9 mouse cellular contexts compared by ENCODE assay signal in the genomic region with DNA sequence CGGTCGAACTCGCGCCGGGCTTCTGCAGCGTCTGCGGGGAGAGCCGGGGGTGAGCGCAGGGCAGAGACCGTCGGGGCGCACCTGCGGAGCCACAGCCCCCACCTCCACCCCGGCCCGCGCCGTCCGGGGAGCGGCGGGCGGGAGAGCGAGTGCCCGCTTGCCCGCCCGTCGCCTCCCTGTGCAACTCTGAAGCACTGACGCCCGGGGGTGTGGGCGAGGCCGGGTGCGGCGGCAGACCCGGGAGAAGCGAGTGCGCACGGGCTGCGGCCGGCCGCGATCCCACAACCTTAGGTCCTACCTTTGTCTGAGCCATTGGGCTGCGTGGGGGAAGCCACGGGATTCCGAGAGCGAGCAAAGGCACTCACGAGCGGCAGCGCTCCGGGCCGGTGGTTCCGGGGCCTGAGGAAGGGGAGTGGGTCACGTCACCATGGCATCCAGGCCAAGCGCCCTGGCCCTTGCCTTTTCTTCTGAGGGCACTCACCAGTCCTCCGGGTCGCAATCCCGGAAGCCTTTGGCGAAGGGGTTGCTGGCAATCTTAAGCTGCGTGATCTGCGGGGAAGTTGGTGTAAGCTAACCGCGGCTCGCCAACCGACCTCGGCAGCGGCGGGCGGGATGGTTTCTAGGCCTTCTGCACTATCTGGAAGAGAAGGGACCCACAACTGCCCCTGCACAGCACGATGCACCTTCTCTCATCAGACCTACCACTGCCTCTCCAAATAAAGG. TPM values are rescaled to one million over a fixed set of nuclear protein-coding genes. Genes with fewer than 3 reads are reported as not detected.
DNase-seq lines count a peak whose midpoint lies in the region; ATAC-seq and TF ChIP-seq lines count a peak whose summit lies in the region.
"Had no signal": no experiment of that assay in that cellular context is flagged by ENCODE, and none has a peak within 500 bp of the region (broad histone marks: within the 10 kb centered on the region; RNA-seq: fewer than 3 reads in every experiment).

No protein-coding gene starts in this region.

- peak overlapping the region; percentile 40 for H3K9ac ChIP-seq in lung, embryonic 14.5 days
- H3K9ac ChIP-seq in limb, embryonic 12.5 days (replicated peaks): peak overlapping the region; percentile 48; the same call in 1 of the 2 replicates

- peak overlapping the region; percentile 86 for H3K4me2 ChIP-seq in lung, embryonic 14.5 days
- H3K4me2 ChIP-seq in limb, embryonic 12.5 days: peak overlapping the region; percentile 62

- H3K27ac ChIP-seq in lung, embryonic 14.5 days (ENCODE audit: low read depth): peak overlapping the region; percentile 18; the same call in 1 of the 2 replicates
- H3K27ac ChIP-seq in forebrain, embryonic 10.5 days: 0 out of 2 replicates have a peak overlapping the region, but pooled peaks have one; percentile 25
- H3K27ac ChIP-seq in limb, embryonic 12.5 days: no peak overlapping the region
- no peak overlapping the region for H3K27ac ChIP-seq in small intestine, adult 2 months (ENCODE audit: insufficient read depth, low read depth, low read length)

- ATAC-seq in lung, embryonic 14.5 days (ENCODE audit: insufficient read depth): no peak
- ATAC-seq in limb, embryonic 12.5 days (ENCODE audit: insufficient number of reproducible peaks, insufficient read depth, low FRiP score, low TSS enrichment, low read depth): no peak

- DNase-seq in lung, embryonic 14.5 days: peak; percentile 25
- DNase-seq in lung, postnatal 4 days: no peak
- DNase-seq in forebrain, embryonic 10.5 days (ENCODE audit: extremely low spot score, low spot score): peak; percentile 23
- DNase-seq in layer of hippocampus, adult 8-10 months (ENCODE audit: low spot score in 2 of 2): no peak
- DNase-seq in urinary bladder, postnatal 14 days (ENCODE audit: low spot score): no peak
- no peak for DNase-seq in cerebellum, adult 9-10 months
- DNase-seq: left cerebral cortex, postnatal 4 days had no signal

- H3K9me3 ChIP-seq in lung, embryonic 14.5 days (ENCODE audit: low read depth, low read length): no peaks in the 10 kb centered on the region
- no peaks in the 10 kb centered on the region for H3K9me3 ChIP-seq in forebrain, embryonic 10.5 days
- H3K9me3 ChIP-seq in limb, embryonic 12.5 days: no peaks in the 10 kb centered on the region

- TF ChIP-seq POLR2A in small intestine, adult 2 months (IDR thresholded peaks at IDR 0.05; ENCODE audit: low read depth, low read length): no peak

- peaks cover 83% of the 10 kb centered on the region for H3K27me3 ChIP-seq in lung, embryonic 14.5 days (ENCODE audit: insufficient read depth, low read length)
- H3K27me3 ChIP-seq in forebrain, embryonic 10.5 days (ENCODE audit: poor library complexity, severe bottlenecking): peaks cover 98% of the 10 kb centered on the region
- peaks cover 95% of the 10 kb centered on the region for H3K27me3 ChIP-seq in limb, embryonic 12.5 days
- H3K27me3 ChIP-seq in small intestine, adult 2 months (ENCODE audit: control insufficient read depth, insufficient read depth, low read length): peaks cover 77% of the 10 kb centered on the region

- no peaks in the 10 kb centered on the region; the same call in 1 of the 2 replicates for H3K36me3 ChIP-seq in lung, embryonic 14.5 days (ENCODE audit: insufficient read depth)
- H3K36me3 ChIP-seq in forebrain, embryonic 10.5 days (replicated peaks): no peaks in the 10 kb centered on the region
- no peaks in the 10 kb centered on the region for H3K36me3 ChIP-seq in limb, embryonic 12.5 days
- H3K36me3 ChIP-seq in small intestine, adult 2 months (ENCODE audit: control insufficient read depth, insufficient read depth, low read length): no peaks in the 10 kb centered on the region

- TF ChIP-seq CTCF in lung, embryonic 14.5 days (IDR thresholded peaks at IDR 0.05; ENCODE audit: low read depth): no peak
- TF ChIP-seq CTCF in small intestine, adult 2 months (IDR thresholded peaks at IDR 0.05; ENCODE audit: extremely low read depth, insufficient read length, insufficient replicate concordance, low read depth, low read length): no peak

- 0 out of 2 replicates have a peak, but pooled peaks cover 5% of the 10 kb centered on the region for H3K4me1 ChIP-seq in lung, embryonic 14.5 days (ENCODE audit: insufficient read depth)
- peaks cover 46% of the 10 kb centered on the region for H3K4me1 ChIP-seq in forebrain, embryonic 10.5 days
- H3K4me1 ChIP-seq in limb, embryonic 12.5 days (replicated peaks): peaks cover 40% of the 10 kb centered on the region
- peaks cover 21% of the 10 kb centered on the region for H3K4me1 ChIP-seq in small intestine, adult 2 months (ENCODE audit: control insufficient read depth, insufficient read depth, insufficient read length, low read length)

- 4% methylated on average over 55 of the region's 67 CpGs for WGBS in lung, embryonic 14.5 days
- under 1% methylated on average over 67 of the region's 67 CpGs for WGBS in forebrain, embryonic 10.5 days
- WGBS in limb, embryonic 12.5 days: 2% methylated on average over 66 of the region's 67 CpGs
- WGBS in small intestine, adult 2 months: 4% methylated on average over 65 of the region's 67 CpGs

- peak overlapping the region; percentile 59 for H3K4me3 ChIP-seq in lung, embryonic 14.5 days (ENCODE audit: low read depth, low read length)
- H3K4me3 ChIP-seq in forebrain, embryonic 10.5 days: peak overlapping the region; percentile 38
- peak overlapping the region; percentile 39 for H3K4me3 ChIP-seq in limb, embryonic 12.5 days (replicated peaks)
- peak overlapping the region; percentile 58 for H3K4me3 ChIP-seq in small intestine, adult 2 months (ENCODE audit: low read depth, low read length)

RNA-seq across cellular contexts. Expression of a gene that starts 7.9 kb away (rescaled TPM):
- polyA plus RNA-seq in lung, embryonic 14.5 days (2014; fragmentation: Nextera tagmentation; extraction: Ambion mirVana): 12.0 and 15.8 TPM in 2 replicates
- 0.95 and 1.1 TPM in 2 replicates for polyA plus RNA-seq in forebrain, embryonic 10.5 days (2016; fragmentation: Nextera tagmentation; extraction: Ambion mirVana)
- 9.4 and 11.2 TPM in 2 replicates for polyA plus RNA-seq in limb, embryonic 12.5 days (2016; fragmentation: Nextera tagmentation; extraction: Ambion mirVana)
- polyA plus RNA-seq in small intestine, adult 2 months (2012; rRNA removed): 2.6 and 8.3 TPM in 2 replicates
- 1 to 10 TPM in 3 of 4 experiments, under 1 TPM in 1; 0.70 to 1.7 (median 1.3) TPM for total RNA-seq in layer of hippocampus, adult 8-10 months (2022)

RNA-seq across cellular contexts. Expression of a gene that starts 39.6 kb away (rescaled TPM):
- 3.8 and 4.1 TPM in 2 replicates for polyA plus RNA-seq in lung, embryonic 14.5 days (2014; fragmentation: Nextera tagmentation; extraction: Ambion mirVana)
- 3.0 and 3.2 TPM in 2 replicates for polyA plus RNA-seq in forebrain, embryonic 10.5 days (2016; fragmentation: Nextera tagmentation; extraction: Ambion mirVana)
- polyA plus RNA-seq in limb, embryonic 12.5 days (2016; fragmentation: Nextera tagmentation; extraction: Ambion mirVana): 3.9 and 4.3 TPM in 2 replicates
- polyA plus RNA-seq in small intestine, adult 2 months (2012; rRNA removed): 35.8 and 580 TPM in 2 replicates
- total RNA-seq in layer of hippocampus, adult 8-10 months (2022): 1 to 10 TPM in 1 of 4 experiments, under 1 TPM in 1, not detected in 2; 0.63 to 1.4 TPM

RNA-seq across cellular contexts. Expression of a gene that starts 43.6 kb away (rescaled TPM):
- 1.2 and 1.7 TPM in 2 replicates for polyA plus RNA-seq in lung, embryonic 14.5 days (2014; fragmentation: Nextera tagmentation; extraction: Ambion mirVana)
- 2.3 and 2.4 TPM in 2 replicates for polyA plus RNA-seq in forebrain, embryonic 10.5 days (2016; fragmentation: Nextera tagmentation; extraction: Ambion mirVana)
- polyA plus RNA-seq in limb, embryonic 12.5 days (2016; fragmentation: Nextera tagmentation; extraction: Ambion mirVana): 5.2 and 6.8 TPM in 2 replicates
- polyA plus RNA-seq in small intestine, adult 2 months (2012; rRNA removed): 22.7 and 156 TPM in 2 replicates
- 100 to 1,000 TPM; 169 to 200 (median 179) TPM for total RNA-seq in layer of hippocampus, adult 8-10 months (2022)

RNA-seq across cellular contexts. Expression of a gene that starts 47.2 kb away (rescaled TPM):
- 19.3 and 20.1 TPM in 2 replicates for polyA plus RNA-seq in lung, embryonic 14.5 days (2014; fragmentation: Nextera tagmentation; extraction: Ambion mirVana)
- polyA plus RNA-seq in forebrain, embryonic 10.5 days (2016; fragmentation: Nextera tagmentation; extraction: Ambion mirVana): 21.0 and 21.5 TPM in 2 replicates
- 31.7 and 34.2 TPM in 2 replicates for polyA plus RNA-seq in limb, embryonic 12.5 days (2016; fragmentation: Nextera tagmentation; extraction: Ambion mirVana)
- polyA plus RNA-seq in small intestine, adult 2 months (2012; rRNA removed): 64.1 and 381 TPM in 2 replicates
- total RNA-seq in layer of hippocampus, adult 8-10 months (2022): 100 to 1,000 TPM; 499 to 528 (median 503) TPM

Comparison
In these comparisons a context has a peak if more than half of its experiments do, and no peak if none do; other contexts are left out.
1. DNase-seq: peak in lung, embryonic 14.5 days (single experiment) and forebrain, embryonic 10.5 days (single experiment); none in lung, postnatal 4 days (0 of 2), layer of hippocampus, adult 8-10 months (0 of 2), urinary bladder, postnatal 14 days (single experiment) and cerebellum, adult 9-10 months (single experiment).
2. H3K27ac ChIP-seq: peak in lung, embryonic 14.5 days (single experiment) and forebrain, embryonic 10.5 days (single experiment); none in limb, embryonic 12.5 days (single experiment) and small intestine, adult 2 months (single experiment).
3. Peak in every context shown above with its lines, with median percentiles within 50 percentile points of each other: H3K4me3 ChIP-seq.